Mouse (Mus musculus): Measurements from ENCODE around the gene Tenm2. TPM values are rescaled to one million over a fixed set of nuclear protein-coding genes. Genes with fewer than 3 reads are reported as not detected.

The Tenm2 gene
- polyA plus RNA-seq, 1 experiment, result 0.01 TPM

DNA sequence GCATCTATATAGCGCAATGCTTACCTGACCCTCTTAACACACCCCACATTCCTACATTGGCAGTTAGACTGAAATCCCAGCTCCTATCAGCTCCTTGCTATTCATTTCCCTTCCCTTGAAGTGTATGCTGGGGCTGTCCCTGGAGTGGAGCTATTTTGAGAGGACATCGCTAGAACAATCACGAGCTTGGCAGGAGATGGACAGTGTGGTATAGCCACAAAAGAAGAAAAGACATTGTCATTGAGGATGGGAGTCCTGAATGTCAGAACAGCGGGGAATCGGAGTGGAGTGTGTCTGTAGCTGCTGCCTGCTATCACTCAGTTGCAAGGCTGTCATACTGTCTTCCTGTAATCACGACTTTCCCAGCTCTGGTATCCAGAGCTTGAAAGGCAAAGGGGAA, 1031.4 kb downstream of the Tenm2 start:
- H3K9me3 ChIP-seq, result peaks cover 13% of the 10 kb centered on the region

GRCm38 (mm10) chr11:36203896-36204295, 1031.9 kb downstream of the Tenm2 start:
- H3K9me3 ChIP-seq, result peaks cover 13% of the 10 kb centered on the region
- H3K4me1 ChIP-seq, result no peaks in the 10 kb centered on the region
- H3K4me3 ChIP-seq (replicated peaks), result no peak overlapping the region
- no peak for TF ChIP-seq FLI1 (IDR thresholded peaks at IDR 0.05; ENCODE audit: low read length)
- no peak for TF ChIP-seq GATA1 (IDR thresholded peaks at IDR 0.05; ENCODE audit: borderline replicate concordance, low read length)
- H3K27me3 ChIP-seq (replicated peaks), result no peaks in the 10 kb centered on the region
- no peaks in the 10 kb centered on the region for H3K36me3 ChIP-seq (replicated peaks; ENCODE audit: low read length)

More for the DNA sequence above, 1031.4 kb downstream of the Tenm2 start:
- Histone ChIP-seq H3K36me3 (replicated peaks; ENCODE audit: low read length) (no peaks in the 10 kb centered on the region), H3K27me3 (replicated peaks) (no peaks in the 10 kb centered on the region), H3K4me3 (replicated peaks) (no peak overlapping the region), H3K4me1 (no peaks in the 10 kb centered on the region)
- TF ChIP-seq GATA1 (IDR thresholded peaks at IDR 0.05; ENCODE audit: borderline replicate concordance, low read length) (no peak), FLI1 (IDR thresholded peaks at IDR 0.05; ENCODE audit: low read length) (no peak)

- TF ChIP-seq FLI1 (IDR thresholded peaks at IDR 0.05; ENCODE audit: low read length), result no peak
- no peak for TF ChIP-seq GATA1 (IDR thresholded peaks at IDR 0.05; ENCODE audit: borderline replicate concordance, low read length)
- H3K9me3 ChIP-seq, result peaks cover 13% of the 10 kb centered on the region
- no peaks in the 10 kb centered on the region for H3K36me3 ChIP-seq (replicated peaks; ENCODE audit: low read length)
Measured at GRCm38 (mm10) chr11:36194348-36194747, 1041.4 kb downstream of the Tenm2 start.

DNA sequence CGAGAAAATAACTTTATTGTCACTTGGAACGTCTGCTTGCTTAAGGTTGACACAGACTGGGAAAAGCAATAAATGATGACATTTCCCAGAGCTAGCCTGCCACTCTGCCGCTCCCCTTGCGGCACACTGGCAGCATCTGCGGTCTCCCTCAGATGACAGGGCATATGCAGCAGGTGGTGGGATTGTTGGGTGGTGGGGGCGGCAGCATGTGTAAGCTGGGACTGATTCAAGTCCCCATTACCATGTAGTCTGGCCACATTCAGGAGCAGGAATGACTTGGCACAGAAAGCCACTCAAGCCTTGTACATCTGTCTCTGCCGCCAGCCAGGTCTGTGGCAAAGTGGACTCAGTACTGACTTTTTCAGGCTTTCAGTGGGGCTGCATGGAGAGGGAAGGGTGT, 1059.7 kb downstream of the Tenm2 start:
- Histone ChIP-seq H3K36me3 (replicated peaks; ENCODE audit: low read length) (no peaks in the 10 kb centered on the region), H3K4me3 (replicated peaks) (no peak overlapping the region), H3K4me1 (no peaks in the 10 kb centered on the region), H3K9me3 (peaks cover 23% of the 10 kb centered on the region; the same call in 1 of the 2 replicates), H3K27me3 (replicated peaks) (no peaks in the 10 kb centered on the region)
- TF ChIP-seq GATA1 (IDR thresholded peaks at IDR 0.05; ENCODE audit: borderline replicate concordance, low read length), result no peak
- no peak for TF ChIP-seq FLI1 (IDR thresholded peaks at IDR 0.05; ENCODE audit: low read length)

More at GRCm38 (mm10) chr11:36194348-36194747, 1041.4 kb downstream of the Tenm2 start:
- no peaks in the 10 kb centered on the region for H3K27me3 ChIP-seq (replicated peaks)
- H3K4me3 ChIP-seq (replicated peaks), result no peak overlapping the region
- no peaks in the 10 kb centered on the region for H3K4me1 ChIP-seq

DNA sequence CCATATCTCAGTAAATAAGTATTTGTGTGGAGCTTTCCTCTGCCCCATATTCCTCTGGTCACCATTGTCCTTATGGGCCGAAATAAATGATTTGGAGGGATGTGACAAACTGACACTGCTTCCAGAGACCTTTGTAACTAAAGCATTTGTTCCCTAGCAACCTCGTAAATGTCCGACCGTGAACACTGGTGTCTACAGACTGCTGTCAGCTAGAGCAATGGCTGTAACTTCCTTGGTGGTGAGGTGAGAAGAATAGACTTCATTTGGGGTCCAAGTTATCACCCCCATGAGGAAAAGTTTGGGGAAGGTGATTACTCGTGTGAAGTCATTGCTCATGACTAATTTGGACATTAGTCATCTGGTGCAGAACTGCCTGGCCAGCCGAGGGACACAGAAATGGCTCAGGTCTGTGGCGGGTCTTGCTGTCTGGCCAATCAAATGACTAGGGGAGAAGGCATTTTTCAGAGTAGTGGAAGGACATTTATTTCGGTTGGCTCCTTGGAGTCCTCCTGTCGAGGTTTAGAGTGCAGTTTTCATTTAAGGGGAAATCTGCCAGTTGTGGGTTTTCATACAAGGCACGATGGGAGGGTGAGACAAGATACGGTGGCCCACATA, 1062.6 kb downstream of the Tenm2 start:
- no peak for TF ChIP-seq FLI1 (IDR thresholded peaks at IDR 0.05; ENCODE audit: low read length)
- no peak for TF ChIP-seq GATA1 (IDR thresholded peaks at IDR 0.05; ENCODE audit: borderline replicate concordance, low read length)
- H3K36me3 ChIP-seq (replicated peaks; ENCODE audit: low read length), result no peaks in the 10 kb centered on the region
- no peak overlapping the region for H3K4me3 ChIP-seq (replicated peaks)
- H3K9me3 ChIP-seq, result peaks cover 33% of the 10 kb centered on the region
- H3K4me1 ChIP-seq, result no peaks in the 10 kb centered on the region
- no peaks in the 10 kb centered on the region for H3K27me3 ChIP-seq (replicated peaks)

- Histone ChIP-seq H3K9me3 (peaks cover 33% of the 10 kb centered on the region), H3K4me3 (replicated peaks) (no peak overlapping the region), H3K27me3 (replicated peaks) (no peaks in the 10 kb centered on the region), H3K4me1 (no peaks in the 10 kb centered on the region), H3K36me3 (replicated peaks; ENCODE audit: low read length) (no peaks in the 10 kb centered on the region)
- no peak for TF ChIP-seq FLI1 (IDR thresholded peaks at IDR 0.05; ENCODE audit: low read length)
- TF ChIP-seq GATA1 (IDR thresholded peaks at IDR 0.05; ENCODE audit: borderline replicate concordance, low read length), result no peak
Measured at GRCm38 (mm10) chr11:36172520-36172919, 1063.2 kb downstream of the Tenm2 start.

DNA sequence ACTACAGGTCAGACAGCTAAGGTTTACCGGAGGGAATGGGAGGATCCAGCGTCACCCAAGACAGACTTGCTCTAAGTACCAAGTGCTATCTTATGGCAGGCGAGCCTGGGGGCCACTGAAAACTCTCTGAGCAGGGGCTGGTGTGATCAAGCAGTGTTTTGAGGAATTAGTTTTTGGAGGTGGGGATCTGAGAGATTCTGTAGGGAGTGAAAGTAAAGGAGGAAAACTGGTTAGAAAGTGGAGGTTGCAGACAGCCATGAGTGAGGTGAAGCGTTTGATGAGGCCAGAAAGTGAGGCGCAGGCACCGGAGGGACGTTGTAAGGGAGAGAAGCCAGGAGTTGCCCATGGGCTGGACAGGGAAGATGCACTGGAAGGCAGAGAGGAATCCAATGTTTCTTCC, 1063.8 kb downstream of the Tenm2 start:
- Histone ChIP-seq H3K36me3 (replicated peaks; ENCODE audit: low read length) (no peaks in the 10 kb centered on the region), H3K4me3 (replicated peaks) (no peak overlapping the region), H3K4me1 (no peaks in the 10 kb centered on the region), H3K9me3 (peaks cover 33% of the 10 kb centered on the region), H3K27me3 (replicated peaks) (no peaks in the 10 kb centered on the region)
- no peak for TF ChIP-seq GATA1 (IDR thresholded peaks at IDR 0.05; ENCODE audit: borderline replicate concordance, low read length)
- no peak for TF ChIP-seq FLI1 (IDR thresholded peaks at IDR 0.05; ENCODE audit: low read length)

DNA sequence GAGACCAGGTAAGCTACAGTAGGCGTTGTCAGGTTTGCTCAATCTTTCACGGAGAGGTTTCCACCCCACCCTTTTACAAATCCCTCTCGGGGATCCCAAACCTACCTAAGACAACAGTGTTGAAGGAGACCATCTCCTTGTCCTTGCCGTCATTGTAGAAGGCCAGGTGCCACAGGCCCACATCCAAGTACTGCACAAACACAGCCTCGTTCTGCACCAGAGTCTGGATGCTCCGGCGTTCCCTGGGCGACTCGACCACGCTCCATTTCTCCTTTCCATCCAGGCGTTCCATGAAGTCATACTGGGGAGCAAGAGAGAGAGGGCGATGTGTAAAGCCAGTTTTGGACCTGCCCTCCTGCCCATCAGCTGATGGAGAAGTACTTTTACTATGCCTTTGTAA, 1064.5 kb downstream of the Tenm2 start:
- no peaks in the 10 kb centered on the region for H3K27me3 ChIP-seq (replicated peaks)
- no peak for TF ChIP-seq GATA1 (IDR thresholded peaks at IDR 0.05; ENCODE audit: borderline replicate concordance, low read length)
- no peak for TF ChIP-seq FLI1 (IDR thresholded peaks at IDR 0.05; ENCODE audit: low read length)
- peaks cover 31% of the 10 kb centered on the region for H3K9me3 ChIP-seq
- no peak overlapping the region for H3K4me3 ChIP-seq (replicated peaks)
- no peaks in the 10 kb centered on the region for H3K36me3 ChIP-seq (replicated peaks; ENCODE audit: low read length)
- no peaks in the 10 kb centered on the region for H3K4me1 ChIP-seq

- H3K4me1 ChIP-seq, result no peaks in the 10 kb centered on the region
- no peaks in the 10 kb centered on the region for H3K27me3 ChIP-seq (replicated peaks)
- no peak for TF ChIP-seq GATA1 (IDR thresholded peaks at IDR 0.05; ENCODE audit: borderline replicate concordance, low read length)
- TF ChIP-seq FLI1 (IDR thresholded peaks at IDR 0.05; ENCODE audit: low read length), result no peak
- H3K4me3 ChIP-seq (replicated peaks), result no peak overlapping the region
- H3K9me3 ChIP-seq, result peaks cover 21% of the 10 kb centered on the region
- no peaks in the 10 kb centered on the region for H3K36me3 ChIP-seq (replicated peaks; ENCODE audit: low read length)
Measured at GRCm38 (mm10) chr11:36169738-36170137, 1066.0 kb downstream of the Tenm2 start.

DNA sequence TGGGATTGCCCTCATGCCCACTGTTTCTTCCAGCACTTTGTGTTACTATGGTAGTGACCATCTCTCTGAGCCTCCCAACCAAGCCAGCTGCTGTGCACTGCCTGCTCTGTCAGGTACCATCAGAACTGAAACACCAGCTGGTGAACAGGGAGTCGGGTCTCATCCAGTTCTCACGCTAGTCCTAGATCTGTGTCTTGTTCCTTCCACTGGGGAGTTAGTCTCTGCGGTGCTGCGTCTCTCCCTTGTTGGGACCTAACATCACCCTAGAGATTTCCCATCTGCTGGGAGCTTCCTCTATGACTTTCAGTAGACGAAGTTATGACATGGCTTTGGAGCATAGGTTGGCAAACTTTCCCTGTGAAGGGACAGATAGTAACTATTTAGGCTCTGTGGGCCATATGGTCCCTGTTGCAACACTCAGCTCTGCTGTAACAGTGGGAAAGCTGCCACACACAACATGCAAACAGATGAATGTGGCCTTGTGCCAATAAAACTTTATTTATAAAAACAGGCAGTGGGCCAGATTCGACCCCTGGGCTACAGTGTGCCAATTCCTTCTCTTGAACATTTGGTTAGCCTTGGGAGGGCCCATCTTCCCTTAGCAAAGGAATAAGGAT, 1066.7 kb downstream of the Tenm2 start:
- no peak for TF ChIP-seq FLI1 (IDR thresholded peaks at IDR 0.05; ENCODE audit: low read length)
- TF ChIP-seq GATA1 (IDR thresholded peaks at IDR 0.05; ENCODE audit: borderline replicate concordance, low read length), result no peak

More for the DNA sequence above, 1066.7 kb downstream of the Tenm2 start:
- no peaks in the 10 kb centered on the region for H3K4me1 ChIP-seq
- H3K36me3 ChIP-seq (replicated peaks; ENCODE audit: low read length), result no peaks in the 10 kb centered on the region
- H3K27me3 ChIP-seq (replicated peaks), result no peaks in the 10 kb centered on the region
- H3K4me3 ChIP-seq (replicated peaks), result no peak overlapping the region
- peaks cover 19% of the 10 kb centered on the region for H3K9me3 ChIP-seq
